Mouse (Mus musculus) C2C12 (cell line): ENCODE results near the gene Vwa1.

Source experiments
- CEBPB ChIP-seq: IDR thresholded peaks from one replicate; pipeline ENCODE4 v1.6.1; 2011; ENCODE audit warnings: low read depth, mild to moderate bottlenecking, control low read depth, moderate library complexity
- CTCF ChIP-seq: IDR thresholded peaks from one replicate; pipeline ENCODE4 v1.5.1; 2011; ENCODE audit not compliant: control insufficient read depth, insufficient read depth, insufficient read length

GRCm38 (mm10) chr4:155721668-155722083 lies 52.8 kb downstream of the Vwa1 start:
- TF ChIP-seq CTCF, result no peak
- no peak for TF ChIP-seq CEBPB
